Mouse (Mus musculus): Measurements from ENCODE around the gene B3gnt7. TPM values are rescaled to one million over a fixed set of nuclear protein-coding genes. Genes with fewer than 3 reads are reported as not detected.

The B3gnt7 gene
- total RNA-seq (2023) = under 1 TPM in 1 of 2 experiments, not detected in 1; 0.30 TPM

GRCm38 (mm10) chr1:86302532-86302931, at the start of gene B3gnt7:
Gene B3gnt7, plus strand, starts transcription at chr1:86302832.

Other genes with a start within 250 kb of the B3gnt7 start
- 10 to 100 TPM; 54.8 to 56.1 TPM for gene Psmd1, start 238.4 kb upstream of the B3gnt7 start, total RNA-seq (2023)
- not detected for gene Htr2b, start 190.9 kb upstream of the B3gnt7 start, total RNA-seq (2023)
- not detected for gene Gm21972, start 169.2 kb upstream of the B3gnt7 start, total RNA-seq (2023)
- 10 to 100 TPM; 11.1 to 12.7 TPM for gene Armc9, start 148.1 kb upstream of the B3gnt7 start, total RNA-seq (2023)
- gene Ncl, start 56.6 kb downstream of the B3gnt7 start, total RNA-seq (2023) = 100 to 1,000 TPM; 482 to 558 TPM
- gene Nmur1, start 123.4 kb downstream of the B3gnt7 start, total RNA-seq (2023) = 1 to 10 TPM; 1.2 to 1.8 TPM
- not detected for gene Tex44, start 123.5 kb downstream of the B3gnt7 start, total RNA-seq (2023)
- gene Ptma, start 223.9 kb downstream of the B3gnt7 start, total RNA-seq (2023) = 1,000 to 10,000 TPM; 1,254 to 1,333 TPM

All from T-cell, adult 66 days (primary cell).